Mouse (Mus musculus) E14TG2a.4 (cell line): ENCODE results near the gene Pde4a.

Source experiments
- H3K27me3 ChIP-seq: 2 replicates; pipeline ENCODE4 v1.6.1; 2014; ENCODE audit warnings: low read length, control low read depth; ENCODE audit not compliant: insufficient read depth
- H3K36me3 ChIP-seq: 2 replicates; pipeline ENCODE4 v1.6.1; 2014; ENCODE audit warnings: low read length, control low read depth; ENCODE audit not compliant: insufficient read depth
- H3K4me1 ChIP-seq: replicated peaks from 2 replicates; pipeline ENCODE4 v1.6.1; 2014; ENCODE audit warnings: low read depth, low read length, control low read depth
- H3K4me3 ChIP-seq: replicated peaks from 2 replicates; pipeline ENCODE4 v1.5.1; 2014; ENCODE audit warnings: mild to moderate bottlenecking, low read length
- H3K9me3 ChIP-seq: 2 replicates; pipeline ENCODE4 v1.6.1; 2014; ENCODE audit warnings: low read length, control low read depth
- CTCF ChIP-seq: conservative IDR thresholded peaks from 2 replicates; pipeline ENCODE4 v1.5.1; 2014; ENCODE audit warnings: low read length
- NANOG ChIP-seq: IDR thresholded peaks from 2 replicates; pipeline ENCODE4 v1.6.1; 2014; ENCODE audit warnings: borderline replicate concordance, low read length, mixed read lengths
- POU5F1 ChIP-seq: IDR thresholded peaks from 2 replicates; pipeline ENCODE4 v1.6.1; 2014; ENCODE audit warnings: low read length, borderline replicate concordance

Pde4a gene

DNA sequence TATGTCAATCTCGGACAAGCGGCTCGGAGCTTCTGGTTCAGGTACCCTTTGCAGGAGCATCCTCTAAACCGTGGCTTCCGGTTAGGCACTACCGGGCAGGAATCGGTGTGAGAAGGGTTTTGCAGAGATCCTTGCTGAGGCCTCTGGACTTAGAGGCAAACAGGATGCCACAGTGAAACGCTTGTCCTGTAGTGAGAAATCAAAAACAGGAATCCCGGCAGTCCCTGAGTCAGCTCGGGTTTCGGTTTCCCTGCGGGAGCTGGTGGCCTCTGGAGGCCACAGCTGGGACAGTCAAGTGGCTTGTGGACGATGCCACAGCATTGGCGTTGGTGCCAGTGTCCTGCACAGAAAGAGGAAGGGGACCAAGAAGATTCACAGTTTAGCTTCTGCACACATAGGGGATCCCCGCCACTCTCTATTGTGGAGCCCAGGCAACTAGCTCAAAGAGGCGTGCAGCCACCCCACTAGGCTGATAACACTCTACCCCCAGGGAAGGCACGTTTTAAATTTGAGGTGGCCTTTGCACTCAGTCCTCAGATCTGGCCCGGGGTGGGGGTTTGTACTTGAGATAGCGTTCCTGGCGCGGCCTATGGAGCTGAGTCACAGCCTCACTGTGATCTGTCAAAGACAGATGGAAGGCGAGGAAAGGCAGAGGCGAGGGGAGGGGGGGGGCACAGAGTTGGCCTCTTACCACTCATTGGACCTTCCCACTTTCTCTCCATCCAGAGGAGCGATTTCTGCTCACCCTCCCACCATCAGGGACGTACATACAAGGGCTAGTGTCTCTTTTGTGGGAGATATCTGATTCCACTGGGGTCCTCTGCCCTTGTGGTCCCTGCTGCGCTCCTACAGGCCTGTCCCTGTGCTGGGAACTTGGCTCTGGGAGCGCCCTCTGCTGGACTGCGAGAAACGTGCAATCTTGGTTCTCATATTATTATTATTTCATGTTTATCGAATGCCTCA lies 2.9 kb downstream of the Pde4a start:
- peaks cover 46% of the 10 kb centered on the region for H3K27me3 ChIP-seq
- H3K4me3 ChIP-seq: peak overlapping the region; percentile 41
- no peaks in the 10 kb centered on the region for H3K9me3 ChIP-seq
- no peaks in the 10 kb centered on the region for H3K36me3 ChIP-seq
- peaks cover 39% of the 10 kb centered on the region for H3K4me1 ChIP-seq
- TF ChIP-seq NANOG (no peak), CTCF (peak; percentile 82)

DNA sequence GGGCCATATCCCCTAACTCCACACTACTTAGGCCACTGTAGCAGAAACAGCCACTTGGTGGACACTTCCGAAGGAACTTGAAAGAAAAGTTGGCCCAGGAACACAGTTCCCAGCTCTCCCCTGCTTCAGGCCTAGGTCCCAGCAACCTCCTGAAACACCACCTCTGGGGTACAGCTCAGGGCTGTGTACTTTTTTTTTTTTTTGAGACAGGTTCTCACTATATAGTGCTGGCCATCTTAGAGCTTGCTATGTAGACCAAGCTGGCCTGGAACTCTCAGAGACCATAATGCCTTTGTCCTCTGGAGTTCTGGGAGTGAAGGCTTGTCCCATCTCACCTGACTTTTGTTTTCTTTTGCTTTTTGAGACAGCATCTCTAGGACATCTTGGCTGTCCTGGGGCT lies 3.6 kb downstream of the Pde4a start:
- H3K36me3 ChIP-seq: no peaks in the 10 kb centered on the region
- H3K9me3 ChIP-seq: no peaks in the 10 kb centered on the region
- H3K27me3 ChIP-seq: peaks cover 39% of the 10 kb centered on the region
- H3K4me1 ChIP-seq: peaks cover 32% of the 10 kb centered on the region
- H3K4me3 ChIP-seq: no peak overlapping the region
- no peak for TF ChIP-seq CTCF
- no peak for TF ChIP-seq NANOG
- no peak for TF ChIP-seq POU5F1

DNA sequence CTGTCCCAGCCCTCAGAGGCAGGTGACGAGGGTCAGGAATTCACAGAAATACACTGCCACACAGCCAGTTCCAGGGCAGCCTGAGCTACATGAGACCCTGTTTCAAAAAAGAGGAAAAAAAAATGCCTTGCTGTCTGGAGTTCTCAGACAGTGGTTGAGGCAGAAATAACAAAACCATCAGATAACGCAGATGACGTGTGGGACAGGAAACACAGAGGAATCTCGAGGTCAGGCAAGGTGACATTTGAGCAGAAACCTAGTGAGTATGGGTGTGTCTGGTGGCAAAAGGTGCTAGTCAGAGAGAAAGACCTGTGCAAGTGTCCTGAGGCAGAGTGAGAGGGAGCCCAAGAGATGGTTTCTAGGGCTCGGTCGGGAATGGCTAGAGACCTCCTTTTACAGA lies 6.8 kb downstream of the Pde4a start:
- no peaks in the 10 kb centered on the region for H3K9me3 ChIP-seq
- no peak overlapping the region for H3K4me3 ChIP-seq
- peaks cover 8% of the 10 kb centered on the region for H3K27me3 ChIP-seq
- H3K4me1 ChIP-seq: peaks cover 14% of the 10 kb centered on the region
- no peaks in the 10 kb centered on the region for H3K36me3 ChIP-seq
- TF ChIP-seq NANOG (no peak), POU5F1 (no peak)

DNA sequence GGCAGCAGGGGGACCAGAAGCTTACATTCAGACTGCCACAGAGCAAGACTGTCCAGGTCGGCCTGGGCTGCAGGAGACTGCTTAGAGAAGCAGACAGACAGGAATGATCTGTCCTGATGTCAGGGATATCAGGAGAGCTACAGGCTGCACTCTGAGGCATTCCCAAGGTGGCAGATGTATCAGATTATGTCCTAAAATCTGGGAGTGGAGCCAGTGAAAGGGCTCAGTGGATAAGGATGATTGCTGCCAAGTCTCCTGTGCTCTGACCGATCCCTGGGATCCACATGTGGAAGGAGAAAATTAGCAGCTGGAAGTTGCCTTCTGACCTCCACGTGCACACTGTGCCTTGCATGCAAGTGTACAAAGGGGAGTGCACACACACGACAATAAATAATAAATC lies 14.9 kb downstream of the Pde4a start:
- peak overlapping the region; percentile 78; the same call in 1 of the 2 replicates for H3K4me3 ChIP-seq
- H3K36me3 ChIP-seq: no peaks in the 10 kb centered on the region

GRCm38 (mm10) chr9:21180841-21181240 lies 15.3 kb downstream of the Pde4a start:
- no peaks in the 10 kb centered on the region for H3K36me3 ChIP-seq
- peak overlapping the region; percentile 78 for H3K4me3 ChIP-seq
- H3K4me1 ChIP-seq: peaks cover 74% of the 10 kb centered on the region
- no peaks in the 10 kb centered on the region for H3K9me3 ChIP-seq
- TF ChIP-seq CTCF (no peak), NANOG (no peak)
- H3K27me3 ChIP-seq: peaks cover 21% of the 10 kb centered on the region

More for the DNA sequence above, 14.9 kb downstream of the Pde4a start:
- TF ChIP-seq POU5F1 (no peak), CTCF (no peak), NANOG (no peak)
- H3K27me3 ChIP-seq: peaks cover 21% of the 10 kb centered on the region
- no peaks in the 10 kb centered on the region for H3K9me3 ChIP-seq
- H3K4me1 ChIP-seq: peaks cover 69% of the 10 kb centered on the region

DNA sequence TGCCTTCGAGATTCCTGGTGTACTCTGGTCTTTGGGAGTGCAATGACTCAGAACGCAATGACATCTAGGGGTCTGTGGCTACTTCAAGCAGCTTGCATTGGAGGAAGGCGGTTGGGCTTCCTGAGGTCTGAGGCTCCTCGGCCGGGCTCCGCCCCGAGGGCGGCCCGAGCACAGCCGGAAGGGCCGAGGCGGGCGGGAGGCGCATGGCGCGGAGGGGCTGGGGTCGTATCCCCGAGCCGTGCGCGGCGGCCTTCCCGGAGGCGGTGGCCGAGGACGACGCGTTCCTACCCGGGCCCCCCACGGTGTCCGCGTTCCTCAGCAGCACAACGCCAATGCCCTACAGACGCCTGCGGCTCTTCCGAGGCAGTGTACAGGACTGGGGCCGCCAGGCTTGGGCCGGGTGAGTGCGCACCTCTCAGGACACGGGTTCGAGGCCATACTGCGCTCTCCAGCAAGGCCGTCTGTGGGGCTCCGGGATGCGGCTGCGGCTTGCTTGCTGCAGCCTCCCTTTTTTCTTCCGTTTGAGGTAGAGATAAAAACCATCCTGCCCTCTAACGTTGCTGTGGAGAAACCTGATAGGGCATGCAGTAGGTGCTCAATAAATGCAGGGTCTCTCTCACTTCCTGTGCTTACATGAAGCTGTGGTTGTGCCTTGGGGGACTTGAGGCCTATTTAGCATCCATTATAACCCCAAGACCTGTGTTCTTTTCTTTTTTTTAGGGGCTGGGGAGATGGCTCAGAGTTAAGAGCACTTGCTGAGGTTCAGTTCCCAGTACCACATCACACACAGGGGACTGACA lies 16.1 kb downstream of the Pde4a start:
- H3K4me3 ChIP-seq: peak overlapping the region; percentile 78
- no peak for TF ChIP-seq POU5F1
- no peak for TF ChIP-seq CTCF
- TF ChIP-seq NANOG: no peak

GRCm38 (mm10) chr9:21183421-21183820 lies 17.9 kb downstream of the Pde4a start:
- TF ChIP-seq CTCF (no peak), NANOG (no peak), POU5F1 (no peak)

More for the DNA sequence above, 16.1 kb downstream of the Pde4a start:
- Histone ChIP-seq H3K27me3 (peaks cover 21% of the 10 kb centered on the region), H3K9me3 (no peaks in the 10 kb centered on the region), H3K4me1 (peaks cover 81% of the 10 kb centered on the region), H3K36me3 (no peaks in the 10 kb centered on the region)

GRCm38 (mm10) chr9:21183905-21184413 lies 18.4 kb downstream of the Pde4a start:
- H3K36me3 ChIP-seq: no peaks in the 10 kb centered on the region
- H3K4me3 ChIP-seq: peak overlapping the region; percentile 77
- TF ChIP-seq NANOG (no peak), POU5F1 (no peak), CTCF (no peak)
- peaks cover 21% of the 10 kb centered on the region for H3K27me3 ChIP-seq
- H3K4me1 ChIP-seq: peaks cover 84% of the 10 kb centered on the region
- H3K9me3 ChIP-seq: no peaks in the 10 kb centered on the region

More at GRCm38 (mm10) chr9:21183421-21183820, 17.9 kb downstream of the Pde4a start:
- H3K9me3 ChIP-seq: no peaks in the 10 kb centered on the region
- no peaks in the 10 kb centered on the region for H3K36me3 ChIP-seq
- peaks cover 86% of the 10 kb centered on the region for H3K4me1 ChIP-seq
- peak overlapping the region; percentile 77 for H3K4me3 ChIP-seq
- peaks cover 21% of the 10 kb centered on the region for H3K27me3 ChIP-seq
